Mouse (Mus musculus) embryo, embryonic 11.5 days (tissue): ENCODE results near the gene Pik3c2g.

Source experiments
- DNase-seq: peaks from one replicate; pipeline ENCODE4 v3.0.0-alpha.2; 2012; ENCODE audit warnings: low read depth, low spot score

Gene Pik3c2g

DNA sequence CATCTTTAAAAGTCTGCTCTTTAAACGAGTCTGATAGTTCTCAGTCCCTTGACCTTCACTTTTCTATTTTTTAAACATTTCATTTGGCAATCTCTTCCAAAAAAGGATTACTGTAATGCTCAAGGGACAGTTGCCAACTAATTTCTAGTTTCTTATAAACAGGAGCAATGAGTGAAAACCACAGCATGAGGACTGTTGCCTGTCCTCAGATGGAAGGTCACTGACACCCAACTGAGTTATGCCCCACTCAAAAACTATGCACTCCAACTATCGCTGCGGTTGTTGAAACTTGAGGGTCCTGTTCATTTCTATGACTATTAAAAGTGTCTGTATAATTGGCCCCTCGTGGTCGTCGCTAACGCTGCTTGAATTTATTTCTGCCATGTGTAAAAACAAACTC is 252.9 kb downstream of the Pik3c2g start:
- no peak for DNase-seq

DNA sequence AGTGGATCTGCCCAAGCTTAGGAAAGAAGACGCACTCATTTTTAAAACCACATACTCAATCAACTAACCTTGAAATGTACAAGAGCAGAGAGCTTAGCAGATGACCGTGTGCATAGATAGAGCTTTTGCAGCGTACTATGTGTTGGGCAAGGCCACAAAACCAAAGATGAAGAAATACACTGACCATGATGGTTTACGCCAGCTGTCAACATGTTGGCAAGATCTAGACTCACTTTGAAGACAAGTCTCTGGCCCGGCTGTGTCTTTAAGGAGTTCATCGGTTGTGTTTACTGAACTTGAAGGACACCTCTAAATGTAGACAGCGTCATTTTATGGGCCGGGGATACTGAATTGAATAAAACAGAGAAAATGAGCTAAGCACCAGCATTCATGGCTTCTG is 254.3 kb downstream of the Pik3c2g start:
- DNase-seq = no peak

- no peak for DNase-seq
These were observed 255.6 kb downstream of the Pik3c2g start for GRCm38 (mm10) chr6:139842626-139843025.

GRCm38 (mm10) chr6:139843531-139843930 is 256.5 kb downstream of the Pik3c2g start:
- DNase-seq = no peak

GRCm38 (mm10) chr6:139846889-139847544 is 260.0 kb downstream of the Pik3c2g start:
- DNase-seq = no peak

DNA sequence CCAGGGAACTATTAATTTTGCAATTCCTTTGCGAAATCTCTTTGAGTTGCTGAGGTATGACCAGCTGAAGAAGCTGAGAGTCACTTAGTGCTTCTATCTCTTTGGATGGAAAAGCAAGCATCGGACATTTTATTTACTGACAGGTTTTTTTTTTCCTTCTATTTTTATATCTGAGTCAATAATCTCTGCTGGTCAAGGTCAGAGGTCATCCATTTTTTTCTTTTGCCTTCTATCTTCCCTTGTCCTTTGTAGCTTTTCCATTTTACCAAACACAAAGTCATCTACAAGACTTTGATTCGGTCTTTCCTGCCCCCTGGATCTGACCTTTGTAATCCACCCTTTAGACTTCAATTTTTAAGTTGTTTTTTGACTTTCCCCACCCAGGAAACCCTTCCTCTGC is 262.9 kb downstream of the Pik3c2g start:
- DNase-seq = no peak

DNA sequence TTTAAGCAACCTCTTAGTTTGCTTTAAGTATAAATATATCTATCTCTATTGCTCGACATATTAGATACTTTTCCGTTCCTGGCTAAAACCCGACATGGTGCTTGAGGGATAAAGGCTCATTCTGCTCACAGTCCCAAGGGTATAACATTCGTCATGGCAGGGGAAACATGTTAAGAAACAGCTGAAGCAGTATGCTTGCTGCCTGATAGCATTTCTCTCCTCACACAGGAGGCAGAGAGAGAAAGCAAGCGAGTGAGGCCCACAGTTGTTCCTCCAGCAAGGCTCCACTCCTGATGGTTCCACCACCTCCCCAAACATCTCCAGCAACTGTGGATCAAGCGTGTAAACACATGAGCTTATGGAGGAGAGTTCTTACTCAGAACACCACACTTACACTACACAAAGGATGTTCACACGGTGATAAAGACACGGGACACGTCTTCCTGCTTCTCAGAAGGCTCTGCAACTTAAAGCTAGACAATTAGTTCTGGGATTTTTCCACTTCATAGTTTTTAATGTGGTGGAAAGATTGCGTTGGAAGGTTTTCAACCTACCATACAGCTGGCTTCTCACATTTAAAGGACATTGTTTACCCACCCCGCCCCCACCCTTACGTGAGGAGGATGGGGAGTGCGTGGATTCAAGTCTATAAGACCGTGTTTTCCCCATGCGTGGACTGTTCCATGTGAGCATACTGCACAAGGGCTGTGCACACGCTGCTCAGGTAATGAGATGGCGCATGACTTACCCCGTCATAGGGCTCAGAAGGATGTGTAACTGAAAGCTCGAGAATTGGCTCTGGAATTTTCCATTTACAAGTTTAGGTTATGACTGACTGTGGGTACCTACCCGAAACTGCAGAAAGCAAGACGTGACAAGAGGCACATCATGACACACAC is 264.9 kb downstream of the Pik3c2g start:
- DNase-seq = no peak

DNA sequence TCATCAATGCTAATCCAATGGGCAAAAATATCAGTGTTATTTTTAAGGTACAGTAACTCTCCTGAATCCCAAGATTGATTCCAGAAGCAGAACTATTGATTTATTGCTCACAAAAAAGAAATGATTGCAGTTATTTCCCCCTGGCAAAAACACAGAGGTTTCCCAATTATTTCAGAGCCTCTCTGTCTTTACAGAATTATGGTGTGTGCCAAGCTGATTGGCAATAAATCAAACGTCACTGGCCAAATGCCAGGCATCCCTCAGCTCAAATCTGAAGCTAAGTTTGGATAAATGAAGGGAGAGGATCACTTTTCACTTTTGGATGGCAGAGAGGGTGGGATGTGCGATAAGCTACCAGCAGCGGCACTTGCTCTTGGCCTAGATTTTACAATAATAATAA is 265.8 kb downstream of the Pik3c2g start:
- DNase-seq = no peak

DNA sequence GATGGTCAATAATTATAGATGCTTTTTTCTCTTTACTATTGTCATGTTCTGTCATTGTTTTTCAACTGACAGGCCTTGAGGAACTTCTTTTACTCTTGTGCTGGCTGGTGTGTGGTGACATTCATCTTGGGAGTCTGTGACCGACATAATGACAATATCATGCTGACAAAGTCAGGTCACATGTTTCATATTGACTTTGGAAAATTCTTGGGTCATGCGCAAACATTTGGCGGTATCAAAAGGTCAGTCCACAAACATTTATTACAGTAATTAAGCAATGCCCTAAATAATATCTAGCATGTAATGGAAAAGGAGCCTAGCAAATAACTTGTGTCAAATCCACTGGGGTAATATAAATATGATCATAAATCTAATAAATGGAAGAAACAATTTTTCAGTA is 273.1 kb downstream of the Pik3c2g start:
- no peak for DNase-seq

GRCm38 (mm10) chr6:139861534-139861933 is 274.5 kb downstream of the Pik3c2g start:
- DNase-seq = no peak

DNA sequence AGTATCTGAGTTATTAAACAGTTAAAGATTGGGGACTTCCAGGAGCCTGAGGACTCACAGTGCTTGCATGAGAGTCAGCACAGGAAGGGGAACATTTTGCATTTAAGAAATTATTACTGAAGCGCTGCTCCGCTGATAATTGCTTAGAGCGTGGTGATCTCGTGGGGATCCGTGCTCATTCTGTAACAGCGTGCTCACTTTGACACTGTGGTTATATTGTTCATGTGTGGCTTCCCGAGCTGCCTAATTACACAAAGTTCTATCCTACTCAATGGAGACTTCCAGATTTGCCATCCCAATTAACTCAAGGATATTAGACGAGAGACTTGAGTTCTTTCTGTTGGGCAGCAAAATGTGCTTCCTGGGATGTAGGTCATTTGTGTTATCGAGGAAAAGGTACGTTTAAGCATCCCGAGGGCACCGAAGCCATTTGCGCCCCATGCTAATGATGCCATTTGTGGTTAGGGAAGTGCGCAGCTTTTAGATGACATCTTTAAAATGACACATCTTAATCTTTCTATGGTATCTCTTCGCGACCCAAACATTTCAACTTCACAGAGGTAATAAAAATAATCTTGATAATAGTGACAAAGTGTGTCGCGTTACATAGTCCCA is 278.1 kb downstream of the Pik3c2g start:
- no peak for DNase-seq

GRCm38 (mm10) chr6:139874418-139875176 is 287.6 kb downstream of the Pik3c2g start:
- no peak for DNase-seq

GRCm38 (mm10) chr6:139876691-139877090 is 289.7 kb downstream of the Pik3c2g start:
- DNase-seq = no peak

GRCm38 (mm10) chr6:139877476-139878361 is 290.7 kb downstream of the Pik3c2g start:
- DNase-seq = no peak

GRCm38 (mm10) chr6:139878362-139878696 is 291.3 kb downstream of the Pik3c2g start:
- no peak for DNase-seq

DNA sequence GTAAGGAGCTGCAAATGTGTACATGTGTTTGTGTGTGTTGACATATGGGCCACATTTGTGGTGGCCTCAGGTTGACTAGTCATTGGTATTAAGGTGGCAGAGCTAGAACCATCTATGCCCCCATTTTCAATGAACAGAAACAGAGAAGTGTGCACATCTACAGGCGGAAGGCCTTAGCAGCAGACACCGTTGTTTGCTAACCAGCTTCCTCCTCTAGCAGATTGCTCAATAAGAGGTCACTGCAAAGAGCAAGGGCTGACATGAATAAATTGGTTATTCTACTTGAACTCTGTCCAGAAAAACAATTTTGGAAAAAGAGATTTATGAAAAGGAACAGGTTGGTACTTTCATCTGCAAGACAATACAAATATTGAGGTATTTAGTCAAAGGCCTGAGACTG is 295.1 kb downstream of the Pik3c2g start:
- no peak for DNase-seq

GRCm38 (mm10) chr6:139887175-139887574 is 300.2 kb downstream of the Pik3c2g start:
- no peak for DNase-seq

- DNase-seq = no peak
These were observed 308.6 kb downstream of the Pik3c2g start for GRCm38 (mm10) chr6:139895637-139896036.

GRCm38 (mm10) chr6:139899630-139900151 is 312.7 kb downstream of the Pik3c2g start:
- no peak for DNase-seq

DNA sequence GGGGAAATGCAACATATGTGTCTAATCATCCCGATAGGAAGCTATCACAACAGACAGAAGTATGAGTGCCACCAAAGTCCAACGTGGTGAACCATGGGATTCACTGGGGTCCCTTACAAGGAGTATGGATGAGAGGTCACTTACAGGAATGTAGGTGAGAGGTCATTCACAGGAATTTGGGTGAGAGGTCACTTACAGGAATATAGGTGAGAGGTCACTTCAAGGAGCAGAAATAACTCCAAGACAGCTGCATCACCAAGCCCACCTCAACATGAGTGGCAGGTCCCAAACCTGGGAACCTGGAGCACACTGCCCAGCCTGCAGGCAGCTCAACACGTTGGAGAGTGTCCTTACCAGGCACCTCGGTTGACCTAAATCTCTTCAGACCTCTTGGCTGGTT is 314.8 kb downstream of the Pik3c2g start:
- DNase-seq = no peak

GRCm38 (mm10) chr6:139907138-139907537 is 320.1 kb downstream of the Pik3c2g start:
- no peak for DNase-seq
